Mouse (Mus musculus) left cerebral cortex, postnatal 4 days (tissue): Measurements from ENCODE around the gene Mtf2. TPM values are rescaled to one million over a fixed set of nuclear protein-coding genes. Genes with fewer than 3 reads are reported as not detected.
"Not testable (repeated sequence)": the region's sequence is repeated elsewhere in the genome, so short reads cannot be mapped to it uniquely, and the experiment has no call there.

Experiments used
- DNase-seq: peaks from one replicate; pipeline ENCODE4 v3.0.0-alpha.2; 2022
- intact Hi-C: fragments of 180-260 bp; cut with DNase I; formaldehyde crosslinking; loops from one replicate; pipeline ENCODE4 v1.15.1; 2025
- total RNA-seq, 2 experiments: library from RNA; stranded (reverse); gene quantifications; 2 replicates each; pipeline ENCODE4 v1.2.3; 2021

Gene Mtf2
- total RNA-seq, result 10 to 100 TPM; 73.8 to 81.7 TPM

GRCm38 (mm10) chr5:108065465-108066411 lies at the start of gene Mtf2:
Mtf2 (plus strand) TSS chr5:108065674.
- DNase-seq, result peak; percentile 97
- intact Hi-C loops, result no loop called here

GRCm38 (mm10) chr5:108017232-108017631 lies 48.2 kb upstream of the Mtf2 start:
- intact Hi-C loops, result no loop called here
- DNase-seq, result no peak

- no peak for DNase-seq
- intact Hi-C loops, result no loop called here
Observed at GRCm38 (mm10) chr5:108019367-108019766, 46.1 kb upstream of the Mtf2 start.

- intact Hi-C loops, result no loop called here
- DNase-seq, result no peak
Observed at GRCm38 (mm10) chr5:108021346-108021745, 44.1 kb upstream of the Mtf2 start.

GRCm38 (mm10) chr5:108028230-108028629 lies 37.2 kb upstream of the Mtf2 start:
- intact Hi-C loops, result no loop called here
- no peak for DNase-seq

- DNase-seq, intact Hi-C loops: not testable (repeated sequence)
Observed at GRCm38 (mm10) chr5:108028797-108029536, 36.5 kb upstream of the Mtf2 start.

- DNase-seq, result peak; percentile 6
- intact Hi-C loops, result no loop called here
Observed at GRCm38 (mm10) chr5:108029968-108030367, 35.5 kb upstream of the Mtf2 start.

- DNase-seq, result no peak
- intact Hi-C loops, result no loop called here
Observed at GRCm38 (mm10) chr5:108031267-108031666, 34.2 kb upstream of the Mtf2 start.

- intact Hi-C loops, result no loop called here
- no peak for DNase-seq
Observed at GRCm38 (mm10) chr5:108034194-108034593, 31.3 kb upstream of the Mtf2 start.

GRCm38 (mm10) chr5:108035523-108035922 lies 30.0 kb upstream of the Mtf2 start:
- intact Hi-C loops, result no loop called here
- no peak for DNase-seq

GRCm38 (mm10) chr5:108042061-108042460 lies 23.4 kb upstream of the Mtf2 start:
- no peak for DNase-seq
- intact Hi-C loops, result no loop called here

- no peak for DNase-seq
- intact Hi-C loops, result no loop called here
Observed at GRCm38 (mm10) chr5:108043908-108044307, 21.6 kb upstream of the Mtf2 start.

- intact Hi-C loops, result no loop called here
- no peak for DNase-seq
Observed at GRCm38 (mm10) chr5:108049711-108050268, 15.7 kb upstream of the Mtf2 start.

- DNase-seq, result no peak
- intact Hi-C loops, result no loop called here
Observed at GRCm38 (mm10) chr5:108051026-108051425, 14.4 kb upstream of the Mtf2 start.

GRCm38 (mm10) chr5:108051727-108052126 lies 13.7 kb upstream of the Mtf2 start:
- DNase-seq, intact Hi-C loops: not testable (repeated sequence)

GRCm38 (mm10) chr5:108052200-108052599 lies 13.3 kb upstream of the Mtf2 start:
- DNase-seq, result no peak

GRCm38 (mm10) chr5:108053566-108053965 lies 11.9 kb upstream of the Mtf2 start:
- intact Hi-C loops, result no loop called here
- DNase-seq, result no peak

More at GRCm38 (mm10) chr5:108052200-108052599, 13.3 kb upstream of the Mtf2 start:
- intact Hi-C loops, result no loop called here

GRCm38 (mm10) chr5:108060413-108060812 lies 5.1 kb upstream of the Mtf2 start:
- intact Hi-C loops, result no loop called here
- no peak for DNase-seq

GRCm38 (mm10) chr5:108072301-108072700 lies 6.8 kb downstream of the Mtf2 start:
- intact Hi-C loops, result no loop called here
- no peak for DNase-seq

GRCm38 (mm10) chr5:108076241-108076640 lies 10.8 kb downstream of the Mtf2 start:
- intact Hi-C loops, result no loop called here
- DNase-seq, result no peak

GRCm38 (mm10) chr5:108076833-108077540 lies 11.5 kb downstream of the Mtf2 start:
- intact Hi-C loops, result no loop called here
- DNase-seq, result no peak
